Mouse (Mus musculus) ovary, postnatal 36 days (tissue): ENCODE results near the gene Olfr504.
"Not testable (repeated sequence)": the region's sequence is repeated elsewhere in the genome, so short reads cannot be mapped to it uniquely, and the experiment has no call there.

Experiments used
- DNase-seq: peaks from one replicate; pipeline ENCODE4 v3.0.0; 2022; ENCODE audit warnings: low spot score, mixed read lengths

Gene Olfr504

GRCm38 (mm10) chr7:108565693-108566092, at the start of gene Olfr504:
TSS of gene Olfr504 (minus strand) at chr7:108565793.
- no peak for DNase-seq

GRCm38 (mm10) chr7:108614110-108614509, 48.5 kb upstream of the Olfr504 start:
- no peak for DNase-seq

GRCm38 (mm10) chr7:108610487-108610886, 44.9 kb upstream of the Olfr504 start, which contains the start of gene Olfr506:
TSS of gene Olfr506 (plus strand) at chr7:108610787.
- DNase-seq, result no peak

GRCm38 (mm10) chr7:108601916-108602315, 36.3 kb upstream of the Olfr504 start:
- DNase-seq, result not testable (repeated sequence)

GRCm38 (mm10) chr7:108589797-108590196, 24.2 kb upstream of the Olfr504 start:
- no peak for DNase-seq

- DNase-seq, result not testable (repeated sequence)
Observed at GRCm38 (mm10) chr7:108544227-108544626, 21.4 kb downstream of the Olfr504 start, which contains the start of gene Olfr503. TSS of gene Olfr503 (plus strand) at chr7:108544527.

GRCm38 (mm10) chr7:108542416-108542815, 23.2 kb downstream of the Olfr504 start:
- DNase-seq, result no peak

GRCm38 (mm10) chr7:108524965-108525364, 40.6 kb downstream of the Olfr504 start, which contains the start of gene Olfr502:
TSS of gene Olfr502 (minus strand) at chr7:108525065.
- DNase-seq, result no peak
